Mouse (Mus musculus): ENCODE results near the gene Ell. TPM values are rescaled to one million over a fixed set of nuclear protein-coding genes. Genes with fewer than 3 reads are reported as not detected.
"Not testable (repeated sequence)": the region's sequence is repeated elsewhere in the genome, so short reads cannot be mapped to it uniquely, and the experiment has no call there.

Gene Ell
- total and polyA plus RNA-seq, 2 experiments, result 10.0 to 25.0 TPM

DNA sequence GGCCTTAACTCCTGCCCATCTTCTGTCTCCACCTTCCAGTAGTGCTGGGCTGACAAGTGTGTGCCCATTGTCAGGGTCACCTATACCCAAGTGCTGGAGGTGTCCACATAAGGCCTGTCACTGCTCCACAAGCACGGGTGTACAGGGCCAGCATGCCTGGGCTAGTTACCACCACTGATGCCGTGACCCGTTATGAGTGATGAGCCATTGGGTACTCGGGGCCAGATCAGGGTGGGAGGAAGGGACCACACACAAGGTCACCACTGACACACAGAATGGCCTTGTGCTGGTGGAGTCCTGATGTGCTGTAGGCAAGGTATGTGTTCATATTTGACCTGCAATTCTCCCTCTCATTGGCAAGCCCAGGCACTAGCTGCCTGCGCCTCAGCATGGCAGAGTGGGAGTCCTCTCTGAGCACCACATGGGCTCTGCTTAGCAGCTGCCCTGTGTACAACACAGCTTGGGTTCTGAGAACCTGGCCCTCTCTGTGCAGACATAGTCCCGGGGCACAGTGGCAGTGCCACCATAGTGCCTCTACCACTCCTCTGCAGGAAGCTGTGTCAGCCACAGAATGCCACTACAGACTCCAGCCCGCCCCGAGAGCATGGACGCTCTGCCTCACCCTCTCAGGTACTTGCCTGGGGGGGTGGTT lies 45.5 kb downstream of the Ell start:
- TF ChIP-seq POLR2A (IDR thresholded peaks at IDR 0.05; ENCODE audit: extremely low read depth, insufficient read depth, low read length) (no peak), CTCF (IDR thresholded peaks at IDR 0.05; ENCODE audit: low read depth, low read length) (no peak)
- WGBS, result 84% methylated on average over 9 of the region's 9 CpGs
- Histone ChIP-seq H3K4me3 (ENCODE audit: insufficient read depth, low read depth, low read length) (no peak overlapping the region), H3K27me3 (ENCODE audit: control insufficient read depth, insufficient read depth, low read length) (no peaks in the 10 kb centered on the region), H3K36me3 (ENCODE audit: control insufficient read depth, insufficient read depth, low read length) (peaks cover 37% of the 10 kb centered on the region), H3K9ac (ENCODE audit: low read depth, low read length) (peak overlapping the region; percentile 9), H3K27ac (replicated peaks; ENCODE audit: insufficient read depth, low read depth, low read length) (no peak overlapping the region), H3K79me2 (ENCODE audit: control insufficient read depth, insufficient read depth, low read length) (peaks cover 9% of the 10 kb centered on the region; the same call in 1 of the 2 replicates), H3K4me1 (ENCODE audit: control insufficient read depth, insufficient read depth, low read length) (peaks cover 11% of the 10 kb centered on the region)
- no peak for DNase-seq (ENCODE audit: extremely low read depth, low read depth, low spot score)

DNA sequence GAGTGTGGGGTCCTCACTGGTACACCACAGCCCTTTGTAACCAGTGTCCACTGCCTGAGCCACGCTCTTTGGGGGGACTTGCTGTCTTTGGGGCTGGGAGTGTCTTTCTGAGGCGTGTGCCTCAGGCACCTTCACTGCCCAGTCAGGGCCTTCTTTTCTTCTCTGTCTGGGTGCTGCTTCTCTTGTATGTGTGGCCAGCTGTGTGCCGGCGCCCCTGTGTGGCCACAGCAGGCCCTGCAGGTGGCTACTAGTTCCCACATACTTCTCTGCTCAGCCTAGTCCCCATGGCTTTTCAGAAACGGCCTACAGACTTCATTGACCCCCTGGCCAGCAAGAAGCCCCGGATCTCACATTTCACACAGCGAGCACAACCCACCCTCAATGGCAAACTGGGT lies 46.0 kb downstream of the Ell start:
- peak; percentile 86 for TF ChIP-seq CTCF (IDR thresholded peaks at IDR 0.05; ENCODE audit: low read depth, low read length)
- no peak for TF ChIP-seq POLR2A (IDR thresholded peaks at IDR 0.05; ENCODE audit: extremely low read depth, insufficient read depth, low read length)
- Histone ChIP-seq H3K36me3 (ENCODE audit: control insufficient read depth, insufficient read depth, low read length) (peaks cover 33% of the 10 kb centered on the region), H3K4me3 (ENCODE audit: insufficient read depth, low read depth, low read length) (no peak overlapping the region), H3K27ac (replicated peaks; ENCODE audit: insufficient read depth, low read depth, low read length) (no peak overlapping the region), H3K9ac (ENCODE audit: low read depth, low read length) (no peak overlapping the region), H3K27me3 (ENCODE audit: control insufficient read depth, insufficient read depth, low read length) (no peaks in the 10 kb centered on the region), H3K79me2 (ENCODE audit: control insufficient read depth, insufficient read depth, low read length) (peaks cover 9% of the 10 kb centered on the region; the same call in 1 of the 2 replicates), H3K4me1 (ENCODE audit: control insufficient read depth, insufficient read depth, low read length) (peaks cover 11% of the 10 kb centered on the region)
- DNase-seq (ENCODE audit: extremely low read depth, low read depth, low spot score), result no peak
- WGBS, result 67% methylated on average over 7 of the region's 7 CpGs

DNA sequence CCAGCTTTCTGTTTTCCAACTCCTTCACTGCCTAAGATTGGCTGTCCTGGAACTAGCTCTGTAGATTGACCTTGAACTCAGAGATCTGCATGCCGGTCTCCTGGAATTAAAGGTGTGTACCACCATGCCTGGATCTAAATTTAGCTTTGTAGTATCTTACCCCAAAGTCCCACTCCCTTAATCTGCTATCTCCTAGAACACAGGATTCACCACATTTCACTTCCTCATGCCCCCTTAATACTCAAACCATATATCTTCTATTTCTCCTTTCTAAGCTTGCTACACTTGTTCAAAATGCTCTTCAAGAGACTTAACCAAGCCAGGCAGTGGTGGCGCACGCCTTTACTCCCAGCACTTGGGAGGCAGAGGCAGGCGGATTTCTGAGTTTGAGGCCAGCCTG lies 48.7 kb downstream of the Ell start:
- DNase-seq (ENCODE audit: extremely low read depth, low read depth, low spot score); H3K79me2 ChIP-seq (ENCODE audit: control insufficient read depth, insufficient read depth, low read length); H3K9ac ChIP-seq (ENCODE audit: low read depth, low read length); H3K27ac ChIP-seq (replicated peaks; ENCODE audit: insufficient read depth, low read depth, low read length); H3K27me3 ChIP-seq (ENCODE audit: control insufficient read depth, insufficient read depth, low read length); H3K4me3 ChIP-seq (ENCODE audit: insufficient read depth, low read depth, low read length): not testable (repeated sequence)
- peaks cover 26% of the 10 kb centered on the region for H3K36me3 ChIP-seq (ENCODE audit: control insufficient read depth, insufficient read depth, low read length)
- WGBS, result 86% methylated on average over 4 of the region's 4 CpGs
- H3K4me1 ChIP-seq (ENCODE audit: control insufficient read depth, insufficient read depth, low read length), result peaks cover 21% of the 10 kb centered on the region

DNA sequence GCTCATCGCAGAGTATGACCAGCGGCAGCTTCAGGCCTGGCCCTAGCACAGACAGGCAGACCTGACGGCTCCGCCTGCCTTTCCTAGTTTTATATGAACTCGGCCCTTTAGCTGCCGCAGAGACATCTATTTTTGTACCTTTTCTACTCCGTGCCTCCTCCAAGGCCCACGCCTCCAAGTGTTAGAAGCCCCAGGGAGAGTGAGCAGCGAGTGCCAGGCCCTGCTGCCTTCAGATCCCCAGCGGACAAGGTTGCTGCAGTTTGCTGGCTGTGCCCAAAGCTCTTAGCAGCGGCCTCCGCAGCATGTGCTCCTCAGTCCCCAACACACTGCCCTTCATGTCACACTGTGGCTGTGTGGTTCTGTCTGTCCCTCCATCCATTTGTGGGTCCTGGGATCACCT lies 52.3 kb downstream of the Ell start:
- TF ChIP-seq CTCF (IDR thresholded peaks at IDR 0.05; ENCODE audit: low read depth, low read length) (no peak), POLR2A (IDR thresholded peaks at IDR 0.05; ENCODE audit: extremely low read depth, insufficient read depth, low read length) (no peak)
- Histone ChIP-seq H3K27ac (replicated peaks; ENCODE audit: insufficient read depth, low read depth, low read length) (no peak overlapping the region), H3K79me2 (ENCODE audit: control insufficient read depth, insufficient read depth, low read length) (no peaks in the 10 kb centered on the region), H3K36me3 (ENCODE audit: control insufficient read depth, insufficient read depth, low read length) (peaks cover 15% of the 10 kb centered on the region), H3K4me3 (ENCODE audit: insufficient read depth, low read depth, low read length) (no peak overlapping the region), H3K27me3 (ENCODE audit: control insufficient read depth, insufficient read depth, low read length) (no peaks in the 10 kb centered on the region), H3K4me1 (ENCODE audit: control insufficient read depth, insufficient read depth, low read length) (peaks cover 17% of the 10 kb centered on the region), H3K9ac (ENCODE audit: low read depth, low read length) (no peak overlapping the region)
- 92% methylated on average over 12 of the region's 12 CpGs for WGBS
- DNase-seq (ENCODE audit: extremely low read depth, low read depth, low spot score), result no peak

DNA sequence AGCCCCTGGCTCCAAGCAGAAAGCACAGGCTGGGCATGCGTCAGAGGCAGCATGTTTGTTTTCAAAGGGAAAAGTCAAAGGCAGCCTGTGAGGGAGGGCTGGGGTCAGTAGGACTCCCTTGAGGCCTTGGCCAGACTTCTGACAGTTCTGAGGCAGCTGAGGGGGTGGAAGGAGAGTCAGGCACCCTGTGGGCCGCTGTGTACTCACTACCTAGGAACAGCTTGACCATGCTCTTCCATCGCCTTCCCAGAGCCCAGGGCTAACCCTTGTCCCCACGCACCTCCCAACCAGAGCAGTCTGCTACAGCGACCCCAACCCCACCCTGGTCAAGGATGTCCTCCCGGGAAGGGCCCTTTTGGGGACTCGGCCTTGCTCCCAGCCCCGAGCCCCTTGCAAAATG lies 53.9 kb downstream of the Ell start:
- no peak overlapping the region for H3K4me3 ChIP-seq (ENCODE audit: insufficient read depth, low read depth, low read length)
- H3K4me1 ChIP-seq (ENCODE audit: control insufficient read depth, insufficient read depth, low read length), result peaks cover 17% of the 10 kb centered on the region
- TF ChIP-seq POLR2A (IDR thresholded peaks at IDR 0.05; ENCODE audit: extremely low read depth, insufficient read depth, low read length), result no peak
- TF ChIP-seq CTCF (IDR thresholded peaks at IDR 0.05; ENCODE audit: low read depth, low read length), result no peak
- 52% methylated on average over 8 of the region's 8 CpGs for WGBS
- no peaks in the 10 kb centered on the region for H3K27me3 ChIP-seq (ENCODE audit: control insufficient read depth, insufficient read depth, low read length)
- peak; percentile 33 for DNase-seq (ENCODE audit: extremely low read depth, low read depth, low spot score)
- no peak overlapping the region for H3K27ac ChIP-seq (replicated peaks; ENCODE audit: insufficient read depth, low read depth, low read length)
- H3K9ac ChIP-seq (ENCODE audit: low read depth, low read length), result no peak overlapping the region
- H3K36me3 ChIP-seq (ENCODE audit: control insufficient read depth, insufficient read depth, low read length), result peaks cover 10% of the 10 kb centered on the region
- no peaks in the 10 kb centered on the region for H3K79me2 ChIP-seq (ENCODE audit: control insufficient read depth, insufficient read depth, low read length)

DNA sequence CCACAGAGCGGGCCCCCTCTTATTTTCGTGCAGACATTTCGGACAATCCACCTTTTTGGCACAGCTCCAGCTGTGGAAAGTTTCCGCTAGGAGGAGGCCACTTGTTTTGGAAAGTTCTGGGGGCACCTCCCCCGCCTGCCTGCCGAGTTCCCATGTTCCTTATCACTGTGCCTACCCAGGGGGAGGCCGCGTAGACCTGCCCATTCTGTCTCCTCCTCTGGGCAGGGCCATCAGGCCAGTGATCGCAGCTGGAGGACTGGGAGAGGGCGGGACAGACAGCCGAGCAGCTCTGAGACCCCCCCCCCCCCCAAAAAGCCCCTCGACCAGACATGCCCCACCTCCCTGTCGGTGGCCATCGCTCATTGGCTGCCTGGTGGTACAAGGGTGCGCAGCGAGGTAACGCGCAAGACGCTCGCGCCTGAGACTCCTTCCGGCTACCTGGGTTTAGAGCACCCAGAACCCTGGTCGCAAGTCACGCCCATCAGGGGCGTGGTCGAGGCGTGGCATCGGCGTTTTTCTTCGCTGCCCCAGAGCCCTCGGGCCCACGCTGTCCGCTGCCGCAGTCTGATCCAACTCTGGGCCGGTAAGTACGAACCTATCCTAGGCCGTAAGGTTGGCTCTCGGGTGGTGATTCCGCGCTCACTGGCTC lies 54.8 kb downstream of the Ell start, which contains the start of gene Isyna1:
Gene Isyna1, plus strand, starts transcription at position 413 of the 649 bp plus-strand sequence.
- no peaks in the 10 kb centered on the region for H3K79me2 ChIP-seq (ENCODE audit: control insufficient read depth, insufficient read depth, low read length)
- no peak within 1 kb of the TSS for H3K27ac ChIP-seq (replicated peaks; ENCODE audit: insufficient read depth, low read depth, low read length)
- peaks cover 17% of the 10 kb centered on the region for H3K4me1 ChIP-seq (ENCODE audit: control insufficient read depth, insufficient read depth, low read length)
- peak within 1 kb of the TSS; percentile 55 for H3K4me3 ChIP-seq (ENCODE audit: insufficient read depth, low read depth, low read length)
- H3K36me3 ChIP-seq (ENCODE audit: control insufficient read depth, insufficient read depth, low read length), result peaks cover 10% of the 10 kb centered on the region
- peak within 1 kb of the TSS; percentile 54 for H3K9ac ChIP-seq (ENCODE audit: low read depth, low read length)
- TF ChIP-seq POLR2A (IDR thresholded peaks at IDR 0.05; ENCODE audit: extremely low read depth, insufficient read depth, low read length) (no peak), CTCF (IDR thresholded peaks at IDR 0.05; ENCODE audit: low read depth, low read length) (no peak)
- WGBS, result 2% methylated on average over 38 of the region's 40 CpGs
- DNase-seq (ENCODE audit: extremely low read depth, low read depth, low spot score), result peak; percentile 67
- H3K27me3 ChIP-seq (ENCODE audit: control insufficient read depth, insufficient read depth, low read length), result no peaks in the 10 kb centered on the region

Data from liver, adult 2 months (tissue).